Mouse (Mus musculus) forebrain, embryonic 13.5 days (tissue): ENCODE measurements around the gene Rps7. TPM values are rescaled to one million over a fixed set of nuclear protein-coding genes. Genes with fewer than 3 reads are reported as not detected.

Experiments used
- ATAC-seq: fragments of 200-750 bp; cut with Nextera tagmentation; 2 replicates; pipeline ENCODE4 v1.8.0; 2017
- H3K27ac ChIP-seq: fragments of 300-500 bp; sonication (generic); 2 replicates; pipeline ENCODE4 v1.5.1; 2015; ENCODE audit warnings: inconsistent platforms, mild to moderate bottlenecking, moderate library complexity
- H3K27me3 ChIP-seq: fragments of 300-500 bp; sonication (generic); 2 replicates; pipeline ENCODE4 v1.6.1; 2015; ENCODE audit warnings: mild to moderate bottlenecking, inconsistent platforms
- H3K36me3 ChIP-seq: fragments of 300-500 bp; sonication (generic); 2 replicates; pipeline ENCODE4 v1.6.1; 2015; ENCODE audit warnings: mild to moderate bottlenecking, inconsistent platforms; ENCODE audit not compliant: poor library complexity, severe bottlenecking
- H3K4me1 ChIP-seq: fragments of 300-500 bp; sonication (generic); 2 replicates; pipeline ENCODE4 v1.6.1; 2015; ENCODE audit warnings: inconsistent platforms
- H3K4me2 ChIP-seq: fragments of 300-500 bp; sonication (generic); 2 replicates; pipeline ENCODE4 v1.6.1; 2015; ENCODE audit warnings: inconsistent platforms, mild to moderate bottlenecking, moderate library complexity
- H3K4me3 ChIP-seq: fragments of 300-500 bp; sonication (generic); 2 replicates; pipeline ENCODE4 v1.5.1; 2015; ENCODE audit warnings: mild to moderate bottlenecking, inconsistent platforms
- H3K9ac ChIP-seq: fragments of 300-500 bp; sonication (generic); 2 replicates; pipeline ENCODE4 v1.6.1; 2015; ENCODE audit warnings: mild to moderate bottlenecking, inconsistent platforms
- H3K9me3 ChIP-seq: fragments of 300-500 bp; sonication (generic); replicated peaks from 2 replicates; pipeline ENCODE4 v1.6.1; 2016; ENCODE audit warnings: inconsistent platforms
- WGBS: fragments of 180-500 bp; shearing (Covaris S2); methylation state at CpG from one replicate; pipeline ENCODE4 v1.1.7; 2015; 5-methylcytosine and 5-hydroxymethylcytosine counted together
- polyA plus RNA-seq: library from polyadenylated mRNA; unstranded; fragments of >200 nt; fragmentation: Nextera tagmentation; extraction: Ambion mirVana; gene quantifications from 2 replicates; pipeline ENCODE4 v1.2.1, GENCODE M21; 2015

Gene Rps7
- polyA plus RNA-seq, 1 experiment from 2014 or later, result 650 TPM

- H3K36me3 ChIP-seq, result peaks cover 30% of the 10 kb centered on the region
- no peak overlapping the region for H3K9ac ChIP-seq
- WGBS, result 92% methylated on average over 6 of the region's 6 CpGs
- H3K4me3 ChIP-seq, result peak overlapping the region; percentile 92
- no peak for ATAC-seq
- H3K27ac ChIP-seq, result no peak overlapping the region
- peak overlapping the region; percentile 55 for H3K4me2 ChIP-seq
- H3K4me1 ChIP-seq, result peaks cover 17% of the 10 kb centered on the region
- no peaks in the 10 kb centered on the region for H3K27me3 ChIP-seq
- no peaks in the 10 kb centered on the region for H3K9me3 ChIP-seq
Observed at GRCm38 (mm10) chr12:28636543-28636942, 790 bp upstream of the Rps7 start.

GRCm38 (mm10) chr12:28635058-28635534 lies 657 bp downstream of the Rps7 start:
- ATAC-seq, result peak; percentile 13
- no peaks in the 10 kb centered on the region for H3K9me3 ChIP-seq
- H3K4me2 ChIP-seq, result peak overlapping the region; percentile 82
- H3K4me3 ChIP-seq, result peak overlapping the region; percentile 92
- 2% methylated on average over 23 of the region's 23 CpGs for WGBS
- H3K27me3 ChIP-seq, result no peaks in the 10 kb centered on the region
- H3K36me3 ChIP-seq, result peaks cover 44% of the 10 kb centered on the region
- H3K9ac ChIP-seq, result peak overlapping the region; percentile 99
- H3K4me1 ChIP-seq, result peaks cover 17% of the 10 kb centered on the region
- H3K27ac ChIP-seq, result peak overlapping the region; percentile 88

- whole genome bisulfite sequencing, result 85% methylated on average over 2 of the region's 2 CpGs
- Histone ChIP-seq H3K36me3 (peaks cover 57% of the 10 kb centered on the region), H3K9me3 (no peaks in the 10 kb centered on the region), H3K4me3 (no peak overlapping the region), H3K27ac (no peak overlapping the region), H3K4me1 (peaks cover 3% of the 10 kb centered on the region; the same call in 1 of the 2 replicates), H3K4me2 (no peak overlapping the region), H3K9ac (no peak overlapping the region), H3K27me3 (no peaks in the 10 kb centered on the region)
- ATAC-seq, result no peak
Observed at GRCm38 (mm10) chr12:28628436-28628835, 7.3 kb downstream of the Rps7 start.

GRCm38 (mm10) chr12:28627092-28627491 lies 8.7 kb downstream of the Rps7 start:
- WGBS, result 81% methylated on average over 4 of the region's 4 CpGs
- no peaks in the 10 kb centered on the region for H3K27me3 ChIP-seq

GRCm38 (mm10) chr12:28625407-28625806 lies 10.3 kb downstream of the Rps7 start:
- H3K4me3 ChIP-seq, result no peak overlapping the region

More at GRCm38 (mm10) chr12:28627092-28627491, 8.7 kb downstream of the Rps7 start:
- no peak overlapping the region for H3K4me2 ChIP-seq
- peaks cover under 1% of the 10 kb centered on the region; the same call in 1 of the 2 replicates for H3K4me1 ChIP-seq
- no peak overlapping the region for H3K4me3 ChIP-seq
- H3K9ac ChIP-seq, result no peak overlapping the region
- no peak overlapping the region for H3K27ac ChIP-seq
- ATAC-seq, result no peak
- no peaks in the 10 kb centered on the region for H3K9me3 ChIP-seq
- H3K36me3 ChIP-seq, result peaks cover 43% of the 10 kb centered on the region

GRCm38 (mm10) chr12:28624251-28624650 lies 11.5 kb downstream of the Rps7 start:
- no peak overlapping the region for H3K9ac ChIP-seq
- ATAC-seq, result no peak
- H3K4me2 ChIP-seq, result no peak overlapping the region
- H3K9me3 ChIP-seq, result no peaks in the 10 kb centered on the region
- peaks cover 15% of the 10 kb centered on the region for H3K36me3 ChIP-seq
- H3K27me3 ChIP-seq, result no peaks in the 10 kb centered on the region
- H3K27ac ChIP-seq, result no peak overlapping the region
- WGBS, result 93% methylated on average over 2 of the region's 2 CpGs
- no peak overlapping the region for H3K4me3 ChIP-seq
- peaks cover 7% of the 10 kb centered on the region; the same call in 1 of the 2 replicates for H3K4me1 ChIP-seq

More at GRCm38 (mm10) chr12:28625407-28625806, 10.3 kb downstream of the Rps7 start:
- no peak overlapping the region for H3K27ac ChIP-seq
- H3K9me3 ChIP-seq, result no peaks in the 10 kb centered on the region
- no peak overlapping the region for H3K9ac ChIP-seq
- H3K36me3 ChIP-seq, result peaks cover 27% of the 10 kb centered on the region
- no peaks in the 10 kb centered on the region for H3K27me3 ChIP-seq
- H3K4me1 ChIP-seq, result peaks cover 7% of the 10 kb centered on the region; the same call in 1 of the 2 replicates
- H3K4me2 ChIP-seq, result no peak overlapping the region
- ATAC-seq, result no peak
- WGBS, result 85% methylated on average over 7 of the region's 7 CpGs

GRCm38 (mm10) chr12:28623195-28623594 lies 12.6 kb downstream of the Rps7 start, which contains the start of gene Colec11:
TSS of gene Colec11 (minus strand) at chr12:28623377.
- no peak for ATAC-seq
- H3K4me2 ChIP-seq, result no peak within 1 kb of the TSS
- no peak within 1 kb of the TSS for H3K4me3 ChIP-seq
- no peaks in the 10 kb centered on the region for H3K27me3 ChIP-seq
- no peaks in the 10 kb centered on the region for H3K9me3 ChIP-seq
- H3K27ac ChIP-seq, result no peak within 1 kb of the TSS
- peaks cover 4% of the 10 kb centered on the region for H3K36me3 ChIP-seq
- H3K9ac ChIP-seq, result no peak within 1 kb of the TSS
- H3K4me1 ChIP-seq, result peaks cover 7% of the 10 kb centered on the region; the same call in 1 of the 2 replicates
- 70% methylated on average over 5 of the region's 5 CpGs for WGBS

- Histone ChIP-seq H3K36me3 (no peaks in the 10 kb centered on the region), H3K9ac (no peak overlapping the region)
- 92% methylated on average over 1 of the region's 1 CpGs for WGBS
Observed at GRCm38 (mm10) chr12:28622641-28623040, 13.1 kb downstream of the Rps7 start.

GRCm38 (mm10) chr12:28622167-28622532 lies 13.6 kb downstream of the Rps7 start:
- Histone ChIP-seq H3K9ac (no peak overlapping the region), H3K9me3 (no peaks in the 10 kb centered on the region), H3K27ac (no peak overlapping the region), H3K4me1 (peaks cover 7% of the 10 kb centered on the region; the same call in 1 of the 2 replicates), H3K4me2 (no peak overlapping the region), H3K27me3 (no peaks in the 10 kb centered on the region), H3K36me3 (no peaks in the 10 kb centered on the region), H3K4me3 (no peak overlapping the region)
- WGBS, result 56% methylated on average over 5 of the region's 5 CpGs
- no peak for ATAC-seq

More at GRCm38 (mm10) chr12:28622641-28623040, 13.1 kb downstream of the Rps7 start:
- Histone ChIP-seq H3K4me2 (no peak overlapping the region), H3K4me3 (no peak overlapping the region), H3K27ac (no peak overlapping the region), H3K27me3 (no peaks in the 10 kb centered on the region), H3K4me1 (peaks cover 7% of the 10 kb centered on the region; the same call in 1 of the 2 replicates), H3K9me3 (no peaks in the 10 kb centered on the region)
- ATAC-seq, result no peak

- no peak for ATAC-seq
- H3K9me3 ChIP-seq, result no peaks in the 10 kb centered on the region
- no peak overlapping the region for H3K9ac ChIP-seq
- H3K27me3 ChIP-seq, result no peaks in the 10 kb centered on the region
- 39% methylated on average over 7 of the region's 7 CpGs for WGBS
- H3K4me3 ChIP-seq, result no peak overlapping the region
- peaks cover 7% of the 10 kb centered on the region; the same call in 1 of the 2 replicates for H3K4me1 ChIP-seq
- H3K4me2 ChIP-seq, result no peak overlapping the region
- no peaks in the 10 kb centered on the region for H3K36me3 ChIP-seq
- H3K27ac ChIP-seq, result no peak overlapping the region
Observed at GRCm38 (mm10) chr12:28621451-28622166, 14.1 kb downstream of the Rps7 start.

GRCm38 (mm10) chr12:28617297-28617696 lies 18.5 kb downstream of the Rps7 start:
- Histone ChIP-seq H3K9ac (no peak overlapping the region), H3K4me3 (no peak overlapping the region), H3K27ac (no peak overlapping the region), H3K36me3 (no peaks in the 10 kb centered on the region), H3K27me3 (no peaks in the 10 kb centered on the region), H3K4me2 (no peak overlapping the region), H3K9me3 (no peaks in the 10 kb centered on the region), H3K4me1 (peaks cover 7% of the 10 kb centered on the region; the same call in 1 of the 2 replicates)
- WGBS, result 71% methylated on average over 4 of the region's 4 CpGs
- no peak for ATAC-seq

GRCm38 (mm10) chr12:28614401-28614800 lies 21.4 kb downstream of the Rps7 start:
- H3K4me3 ChIP-seq, result no peak overlapping the region
- H3K27ac ChIP-seq, result no peak overlapping the region; the same call in 1 of the 2 replicates
- H3K4me2 ChIP-seq, result no peak overlapping the region
- no peaks in the 10 kb centered on the region for H3K27me3 ChIP-seq
- 79% methylated on average over 7 of the region's 7 CpGs for WGBS
- H3K4me1 ChIP-seq, result no peaks in the 10 kb centered on the region
- no peaks in the 10 kb centered on the region for H3K9me3 ChIP-seq
- H3K36me3 ChIP-seq, result no peaks in the 10 kb centered on the region
- no peak overlapping the region for H3K9ac ChIP-seq
- ATAC-seq, result no peak
